Mouse (Mus musculus) lung, postnatal 4 days (tissue): ENCODE data around the gene Zmiz2.
A peak's percentile ranks its signal among the peaks of the same experiment; 100 is the strongest.
"Not testable (repeated sequence)": the region's sequence is repeated elsewhere in the genome, so short reads cannot be mapped to it uniquely, and the experiment has no call there.

Experiments used
- DNase-seq, 2 experiments: peaks; one replicate each; pipeline ENCODE4 v3.0.0; 2021

Zmiz2 gene

DNA sequence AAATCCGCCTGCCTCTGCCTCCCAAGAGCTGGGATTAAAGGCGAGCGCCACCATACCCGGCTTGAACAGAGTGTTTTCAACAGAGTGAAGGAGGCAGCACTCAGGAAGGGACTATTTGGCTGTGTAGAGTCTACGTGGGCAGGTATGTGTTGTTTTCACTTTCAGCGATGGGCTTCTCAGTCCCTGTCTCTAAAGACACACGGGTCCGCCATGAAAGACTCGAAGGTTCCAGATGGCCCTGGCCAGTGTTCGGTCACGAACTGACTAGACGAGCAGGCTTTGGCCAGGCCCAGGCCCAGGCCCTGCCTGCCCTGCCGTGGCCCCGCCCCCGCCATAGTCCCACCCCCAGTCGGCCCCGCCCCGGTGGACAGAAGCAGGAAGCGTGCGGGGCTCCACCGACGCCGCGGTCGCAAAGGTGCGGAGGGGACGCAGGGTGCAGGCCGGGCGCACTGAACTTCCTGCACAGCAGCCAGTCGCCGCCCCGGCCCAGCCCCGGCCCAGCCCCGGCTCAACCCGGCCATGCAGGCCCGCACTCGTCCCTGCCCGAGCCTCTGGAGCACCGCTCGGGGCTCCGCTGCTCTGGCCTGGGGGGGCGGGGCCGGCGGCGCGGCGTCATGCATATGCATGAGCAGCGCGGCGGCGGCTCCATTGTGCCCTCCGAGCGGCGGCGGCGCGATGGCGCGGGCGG, at the start of gene Zmiz2:
Gene Zmiz2 (plus strand): TSS at position 349 of the 688 bp plus-strand sequence.
- DNase-seq: peak; percentile 97 to 98

DNA sequence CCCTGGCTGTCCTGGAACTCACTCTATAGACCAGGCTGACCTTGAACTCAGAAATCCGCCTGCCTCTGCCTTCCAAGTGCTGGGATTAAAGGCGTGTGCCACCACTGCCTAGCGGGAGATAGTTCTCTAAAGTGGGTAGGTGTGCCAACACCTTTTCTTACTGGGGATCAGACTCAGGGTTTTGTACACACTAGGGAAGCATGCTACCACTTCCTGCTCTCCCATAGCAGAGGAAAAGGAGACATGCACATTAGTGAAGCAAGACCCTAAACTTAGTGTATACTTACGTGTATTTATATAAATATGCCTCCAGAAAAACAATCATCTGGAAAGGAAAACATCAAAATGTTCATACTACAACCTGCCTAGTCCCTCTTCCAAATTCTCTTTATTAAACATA, 42.9 kb upstream of the Zmiz2 start:
- no peak for DNase-seq

DNA sequence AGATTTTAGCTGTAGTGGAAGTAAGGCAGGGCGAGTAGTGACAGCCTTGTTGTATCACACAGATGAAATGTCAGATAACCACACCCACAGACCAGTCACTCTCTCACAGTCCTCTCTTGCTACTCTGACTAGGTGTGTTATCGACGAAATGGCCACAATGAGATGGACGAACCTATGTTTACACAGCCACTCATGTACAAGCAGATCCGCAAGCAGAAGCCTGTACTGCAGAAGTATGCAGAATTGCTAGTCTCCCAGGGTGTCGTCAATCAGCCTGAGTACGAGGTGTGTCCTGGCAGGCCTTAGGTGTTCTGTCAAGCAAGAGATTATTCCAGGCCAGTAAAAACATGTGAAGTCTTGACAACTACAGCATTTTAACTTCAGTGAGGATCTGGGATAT, 41.9 kb upstream of the Zmiz2 start:
- no peak for DNase-seq

DNA sequence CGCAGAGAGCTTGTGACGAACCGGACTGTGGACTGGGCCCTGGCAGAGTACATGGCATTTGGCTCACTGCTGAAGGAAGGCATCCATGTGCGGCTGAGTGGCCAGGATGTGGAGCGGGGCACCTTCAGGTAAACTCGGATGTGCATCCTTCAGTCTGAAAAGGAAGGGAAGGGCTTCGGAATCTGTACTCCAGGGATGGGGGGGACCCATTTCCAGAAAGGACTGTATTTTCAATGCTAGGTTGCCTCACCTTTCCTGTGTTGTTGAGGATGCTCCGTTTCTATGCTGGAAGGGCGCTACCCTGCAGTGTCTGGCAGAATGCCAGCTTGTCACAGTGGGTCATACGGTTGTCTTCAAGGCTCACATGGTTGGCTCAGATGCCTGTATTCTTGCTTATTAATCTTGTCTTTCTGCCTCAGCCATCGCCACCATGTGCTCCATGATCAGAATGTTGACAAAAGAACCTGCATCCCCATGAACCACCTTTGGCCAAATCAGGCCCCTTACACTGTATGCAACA, 40.1 kb upstream of the Zmiz2 start:
- no peak for DNase-seq

DNA sequence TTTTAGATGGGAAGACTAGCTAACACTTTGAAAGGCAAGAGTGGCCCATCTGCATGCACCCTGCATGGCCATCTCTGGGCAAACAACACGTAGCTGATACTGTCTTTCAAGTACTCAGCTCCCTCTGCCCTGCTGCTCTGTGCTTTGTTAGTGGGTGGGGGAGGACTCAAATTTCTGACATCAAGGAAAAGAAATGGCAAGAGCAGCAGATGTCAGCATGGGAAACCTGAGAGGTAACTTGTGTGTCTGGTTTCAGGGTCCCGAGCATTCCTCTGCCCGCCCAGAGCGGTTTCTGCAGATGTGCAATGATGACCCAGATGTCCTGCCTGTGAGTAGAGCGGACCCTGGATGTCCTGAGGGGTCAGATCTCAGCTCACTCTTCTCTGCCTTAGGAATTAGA, 39.3 kb upstream of the Zmiz2 start:
- no peak for DNase-seq

DNA sequence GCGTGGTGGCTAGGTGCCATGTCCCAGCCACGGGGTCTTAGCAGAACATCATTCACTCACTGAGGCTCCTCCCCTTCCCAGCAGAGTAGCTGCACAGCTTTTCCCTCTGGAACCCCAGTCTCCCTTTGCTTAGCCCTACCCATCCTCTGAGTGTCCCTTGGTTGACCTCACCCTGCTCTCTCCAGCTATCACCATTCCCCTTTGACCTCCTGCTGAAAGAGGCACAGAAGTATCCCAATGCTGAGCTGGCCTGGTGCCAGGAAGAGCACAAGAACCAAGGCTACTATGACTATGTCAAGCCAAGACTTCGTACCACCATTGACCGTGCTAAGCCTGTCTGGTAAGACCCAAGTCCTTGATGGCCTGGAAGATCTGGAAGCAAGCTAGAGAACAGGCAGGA, 33.8 kb upstream of the Zmiz2 start:
- no peak for DNase-seq

GRCm38 (mm10) chr11:6364581-6365275, 24.1 kb upstream of the Zmiz2 start:
- no peak for DNase-seq

DNA sequence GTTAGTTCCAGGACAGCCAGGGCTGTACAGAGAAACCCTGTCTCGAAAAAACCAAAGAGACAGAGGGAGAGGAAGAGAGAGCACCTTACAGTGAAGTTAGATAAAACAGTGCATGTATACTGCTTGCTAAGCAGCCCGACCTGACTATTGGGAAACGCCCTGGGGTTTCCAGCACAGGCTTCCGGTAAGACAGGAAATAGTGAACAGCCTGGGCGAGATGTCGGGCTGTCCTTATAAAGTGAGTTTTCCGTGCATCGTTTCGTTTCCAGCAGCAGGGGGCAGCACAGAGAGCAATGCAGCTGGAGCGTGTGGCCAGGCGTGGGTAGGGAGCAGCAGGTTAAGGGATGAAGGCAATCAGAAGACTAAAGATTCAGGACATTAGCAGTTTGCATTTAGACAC, 23.0 kb upstream of the Zmiz2 start:
- DNase-seq: peak; percentile 78 to 86

- DNase-seq: no peak
Measured at GRCm38 (mm10) chr11:6366434-6366833, 22.4 kb upstream of the Zmiz2 start.

DNA sequence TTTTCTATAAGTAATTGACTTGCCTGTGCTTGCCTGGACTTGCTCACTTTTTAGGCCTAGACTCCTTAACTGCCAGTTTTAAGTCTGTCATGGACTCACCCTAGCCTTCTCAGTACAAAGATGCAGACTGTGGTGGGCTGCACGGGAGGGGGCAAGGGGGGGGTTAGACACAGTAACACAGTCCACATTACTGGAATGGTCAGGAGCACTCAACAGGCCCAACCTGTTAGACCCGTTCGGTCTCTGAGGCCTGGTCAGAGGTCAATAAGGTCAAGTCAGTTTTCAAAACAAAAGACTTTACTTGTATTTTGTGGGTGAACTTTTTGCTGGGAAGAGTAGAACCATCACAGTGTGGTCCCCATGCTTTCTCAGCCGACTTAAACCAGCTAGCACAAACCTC, 21.7 kb upstream of the Zmiz2 start:
- DNase-seq: no peak

GRCm38 (mm10) chr11:6367986-6368385, 20.9 kb upstream of the Zmiz2 start:
- not testable (repeated sequence) for DNase-seq

GRCm38 (mm10) chr11:6371376-6372155, 17.3 kb upstream of the Zmiz2 start:
- no peak for DNase-seq

GRCm38 (mm10) chr11:6372784-6373183, 16.1 kb upstream of the Zmiz2 start:
- DNase-seq: no peak

DNA sequence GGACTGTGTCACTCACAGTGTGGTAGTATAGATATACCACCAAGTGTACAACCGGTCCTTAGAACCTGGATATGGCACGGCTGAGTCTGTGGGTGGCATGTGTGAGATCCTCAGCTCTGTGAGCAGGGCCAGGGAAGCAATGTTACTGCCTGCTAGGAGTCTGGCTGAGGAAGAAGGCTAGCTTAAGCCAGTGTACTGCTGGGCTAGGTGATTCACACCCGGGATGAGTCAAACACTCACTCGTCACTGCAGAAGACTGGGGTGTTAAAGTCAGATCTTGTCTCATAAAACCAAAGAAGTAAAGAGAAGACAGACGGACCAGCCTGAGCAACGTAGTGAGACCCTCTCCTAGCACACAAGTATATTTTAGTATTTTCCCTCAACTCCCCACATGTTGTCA, 8.0 kb upstream of the Zmiz2 start:
- no peak for DNase-seq

- DNase-seq: no peak
Measured at GRCm38 (mm10) chr11:6388126-6388725, 648 bp upstream of the Zmiz2 start.

- peak in 1 of 2 experiments; percentile 37 for DNase-seq
Measured at GRCm38 (mm10) chr11:6389483-6389921, 628 bp downstream of the Zmiz2 start.

DNA sequence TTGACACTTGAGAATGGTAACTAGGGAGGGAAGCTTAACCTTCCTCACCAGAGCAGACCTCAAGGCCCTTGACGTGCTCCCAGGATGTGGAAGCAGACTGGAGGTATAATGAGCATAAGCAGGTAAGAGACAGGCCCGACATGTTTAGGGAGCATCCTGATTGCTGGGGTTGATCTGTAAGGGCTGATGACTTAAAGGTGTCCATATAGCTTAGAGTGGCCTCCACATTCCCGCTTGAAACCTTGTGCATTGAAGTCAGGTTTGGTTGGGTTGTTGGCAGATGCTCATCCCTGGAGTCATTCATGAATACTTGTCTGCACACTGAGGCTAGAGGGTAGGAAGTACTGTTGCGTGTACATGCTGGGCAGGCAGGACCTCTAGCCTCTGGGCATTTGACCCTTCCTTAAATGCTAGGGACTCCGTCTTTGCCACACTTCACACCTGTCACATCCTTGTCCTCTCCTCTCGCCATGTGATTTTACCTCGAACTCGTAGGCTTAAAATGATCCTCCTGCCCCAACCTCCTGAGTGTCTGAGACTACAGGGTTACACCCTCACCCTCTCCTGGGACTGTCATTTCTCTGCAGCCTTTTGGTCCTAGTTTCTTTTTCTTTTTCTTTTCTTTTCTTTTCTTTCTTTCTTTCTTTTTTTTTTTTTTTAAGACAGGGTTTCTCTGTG, 1.6 kb downstream of the Zmiz2 start:
- no peak for DNase-seq

DNA sequence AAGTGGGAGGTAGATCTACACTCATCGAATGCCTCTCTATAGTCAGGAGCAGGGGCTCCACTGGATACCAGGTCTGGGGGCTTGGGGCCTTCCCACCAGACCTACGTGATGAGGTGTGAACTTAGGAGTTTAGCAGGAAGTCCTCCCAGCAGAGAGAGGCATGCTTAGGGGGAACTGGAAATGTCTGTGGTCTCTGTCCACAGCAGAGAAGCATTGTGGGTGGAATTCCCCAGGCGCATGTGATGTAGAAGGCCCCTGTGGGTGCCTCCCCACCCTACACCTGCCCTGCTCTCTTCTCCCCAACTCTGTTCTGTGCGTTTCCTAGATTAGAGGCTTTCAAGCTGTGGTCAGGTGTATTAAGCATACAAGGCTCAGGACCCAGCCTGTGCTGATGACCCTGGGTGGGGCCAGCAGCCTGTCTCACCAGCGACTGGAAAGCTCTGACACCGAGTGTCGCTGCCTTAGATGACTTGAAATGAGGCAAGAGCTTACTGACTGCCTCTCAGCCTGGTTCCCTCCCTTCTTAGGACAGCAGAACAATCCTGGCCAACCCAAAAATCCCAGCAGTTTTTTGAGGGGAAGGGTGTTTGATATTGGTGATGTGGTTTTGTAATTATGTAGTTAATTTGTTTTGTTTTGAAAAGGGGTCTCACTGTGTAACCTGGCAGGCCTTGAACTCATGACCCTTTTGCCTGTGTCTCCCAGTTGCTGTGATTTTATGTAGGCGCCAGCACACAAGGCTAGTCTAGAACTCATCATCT, 2.8 kb downstream of the Zmiz2 start:
- no peak for DNase-seq

GRCm38 (mm10) chr11:6392857-6393256, 4.0 kb downstream of the Zmiz2 start:
- no peak for DNase-seq

DNA sequence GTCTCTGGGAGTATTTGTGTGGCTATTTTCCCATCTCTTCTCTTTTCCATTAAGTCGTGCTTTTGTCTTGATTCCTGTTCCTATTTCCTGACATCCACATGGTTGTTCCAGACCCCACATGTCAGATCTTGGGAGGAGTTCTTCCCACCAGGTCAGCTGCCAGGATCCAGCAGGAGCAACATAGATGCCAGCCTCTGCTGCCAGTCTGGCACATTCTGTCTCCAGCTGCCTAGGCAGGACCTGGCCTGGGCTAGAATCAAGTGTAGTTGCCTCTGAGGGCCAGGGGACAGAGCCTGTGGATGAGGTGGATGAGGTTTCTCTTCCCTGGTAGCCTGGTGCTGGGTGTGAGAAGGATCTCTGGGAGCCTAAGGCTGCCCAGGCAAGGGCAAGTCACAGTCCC, 5.0 kb downstream of the Zmiz2 start:
- DNase-seq: no peak

DNA sequence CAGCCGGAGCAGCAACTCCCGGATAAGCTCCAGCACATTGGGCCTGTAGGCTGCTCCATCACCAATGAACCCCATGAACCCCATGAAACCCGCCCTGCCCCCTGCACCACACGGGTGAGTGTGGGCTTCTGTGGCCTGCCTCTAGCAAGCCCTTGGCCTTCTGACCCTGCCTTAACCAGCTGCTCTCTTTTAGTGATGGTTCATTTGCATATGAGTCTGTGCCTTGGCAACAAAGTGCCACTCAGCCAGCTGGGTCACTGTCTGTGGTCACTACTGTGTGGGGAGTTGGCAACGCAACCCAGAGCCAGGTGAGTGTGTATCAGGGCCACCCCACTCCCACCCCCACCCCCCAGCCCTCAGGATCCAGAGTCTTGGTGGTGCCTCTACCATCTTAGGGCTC, 6.7 kb downstream of the Zmiz2 start:
- no peak for DNase-seq

DNA sequence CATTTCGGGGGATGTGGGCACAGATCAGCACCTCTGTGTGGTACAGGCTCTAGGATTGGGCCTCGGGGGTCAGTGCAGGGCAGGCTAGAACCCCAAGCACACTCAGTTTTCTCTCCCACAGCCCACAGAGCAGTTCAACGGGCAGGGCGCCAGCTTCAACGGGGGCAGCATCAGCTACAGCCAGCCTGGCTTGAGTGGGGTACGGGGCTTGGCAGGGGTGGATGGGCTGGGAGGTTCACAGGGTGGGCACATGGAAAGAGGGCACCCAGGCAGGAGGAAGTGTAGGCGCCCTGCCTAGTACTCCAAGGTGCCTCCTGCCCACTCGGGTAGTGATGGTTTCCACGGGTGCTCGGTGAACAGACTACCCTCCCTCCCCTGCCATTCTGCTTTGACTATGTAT, 9.3 kb downstream of the Zmiz2 start:
- no peak for DNase-seq
